Mouse (Mus musculus): ENCODE data around the gene Btn1a1. TPM values are rescaled to one million over a fixed set of nuclear protein-coding genes. Genes with fewer than 3 reads are reported as not detected.

Btn1a1 gene
- polyA plus RNA-seq, 2 experiments = 0.31 TPM; not detected in 1

- no peak for ATAC-seq (ENCODE audit: low FRiP score, low read depth)
- H3K36me3 ChIP-seq (ENCODE audit: control insufficient read depth, insufficient read depth, low read length) = no peaks in the 10 kb centered on the region
- H3K27ac ChIP-seq (replicated peaks; ENCODE audit: low read depth, low read length) = no peak overlapping the region
- 82% methylated on average over 6 of the region's 6 CpGs for WGBS
- no peaks in the 10 kb centered on the region for H3K9me3 ChIP-seq (ENCODE audit: control insufficient read depth, low read length)
- no peak overlapping the region for H3K4me2 ChIP-seq (replicated peaks; ENCODE audit: low read depth, low read length, severe bottlenecking)
- DNase-seq (ENCODE audit: low spot score) = no peak
- H3K4me1 ChIP-seq (ENCODE audit: control insufficient read depth, insufficient read depth, low read length) = no peaks in the 10 kb centered on the region
- H3K9ac ChIP-seq (ENCODE audit: low read depth, low read length, severe bottlenecking) = no peak overlapping the region
- no peak overlapping the region for H3K4me3 ChIP-seq (replicated peaks; ENCODE audit: low read length)
- TF ChIP-seq POLR2A (IDR thresholded peaks at IDR 0.05; ENCODE audit: borderline replicate concordance, extremely low read depth, insufficient read depth, insufficient read length) = no peak
- no peaks in the 10 kb centered on the region for H3K27me3 ChIP-seq (ENCODE audit: control insufficient read depth, insufficient read depth, low read length)
Observed at GRCm38 (mm10) chr13:23495526-23495925, 29.8 kb upstream of the Btn1a1 start.

- H3K27me3 ChIP-seq (ENCODE audit: control insufficient read depth, insufficient read depth, low read length) = no peaks in the 10 kb centered on the region
- TF ChIP-seq POLR2A (IDR thresholded peaks at IDR 0.05; ENCODE audit: borderline replicate concordance, extremely low read depth, insufficient read depth, insufficient read length) = no peak
- no peaks in the 10 kb centered on the region for H3K9me3 ChIP-seq (ENCODE audit: control insufficient read depth, low read length)
- 9% methylated on average over 14 of the region's 14 CpGs for WGBS
- H3K4me1 ChIP-seq (ENCODE audit: control insufficient read depth, insufficient read depth, low read length) = no peaks in the 10 kb centered on the region
- H3K4me3 ChIP-seq (replicated peaks; ENCODE audit: low read length) = 0 out of 2 replicates have a peak overlapping the region, but pooled peaks have one; percentile 14
- DNase-seq (ENCODE audit: low spot score) (no peak), ATAC-seq (ENCODE audit: low FRiP score, low read depth) (no peak)
- no peaks in the 10 kb centered on the region for H3K36me3 ChIP-seq (ENCODE audit: control insufficient read depth, insufficient read depth, low read length)
- H3K9ac ChIP-seq (ENCODE audit: low read depth, low read length, severe bottlenecking) = no peak overlapping the region
- H3K27ac ChIP-seq (replicated peaks; ENCODE audit: low read depth, low read length) = no peak overlapping the region
- H3K4me2 ChIP-seq (replicated peaks; ENCODE audit: low read depth, low read length, severe bottlenecking) = peak overlapping the region; percentile 29
Observed at GRCm38 (mm10) chr13:23491990-23492389, 26.3 kb upstream of the Btn1a1 start.

GRCm38 (mm10) chr13:23491263-23491662, 25.6 kb upstream of the Btn1a1 start:
- WGBS = 14% methylated on average over 1 of the region's 1 CpGs
- Histone ChIP-seq H3K4me1 (ENCODE audit: control insufficient read depth, insufficient read depth, low read length) (no peaks in the 10 kb centered on the region), H3K4me3 (replicated peaks; ENCODE audit: low read length) (no peak overlapping the region), H3K36me3 (ENCODE audit: control insufficient read depth, insufficient read depth, low read length) (no peaks in the 10 kb centered on the region), H3K4me2 (replicated peaks; ENCODE audit: low read depth, low read length, severe bottlenecking) (no peak overlapping the region), H3K27me3 (ENCODE audit: control insufficient read depth, insufficient read depth, low read length) (no peaks in the 10 kb centered on the region), H3K9me3 (ENCODE audit: control insufficient read depth, low read length) (no peaks in the 10 kb centered on the region), H3K27ac (replicated peaks; ENCODE audit: low read depth, low read length) (no peak overlapping the region), H3K9ac (ENCODE audit: low read depth, low read length, severe bottlenecking) (no peak overlapping the region)
- ATAC-seq (ENCODE audit: low FRiP score, low read depth) = no peak
- no peak for DNase-seq (ENCODE audit: low spot score)
- no peak for TF ChIP-seq POLR2A (IDR thresholded peaks at IDR 0.05; ENCODE audit: borderline replicate concordance, extremely low read depth, insufficient read depth, insufficient read length)

GRCm38 (mm10) chr13:23490863-23491262, 25.2 kb upstream of the Btn1a1 start:
- H3K9ac ChIP-seq (ENCODE audit: low read depth, low read length, severe bottlenecking) = no peak overlapping the region
- DNase-seq (ENCODE audit: low spot score) = no peak
- no peak overlapping the region for H3K27ac ChIP-seq (replicated peaks; ENCODE audit: low read depth, low read length)
- no peaks in the 10 kb centered on the region for H3K9me3 ChIP-seq (ENCODE audit: control insufficient read depth, low read length)
- no peak overlapping the region for H3K4me3 ChIP-seq (replicated peaks; ENCODE audit: low read length)
- 66% methylated on average over 1 of the region's 1 CpGs for WGBS
- ATAC-seq (ENCODE audit: low FRiP score, low read depth) = no peak
- no peaks in the 10 kb centered on the region for H3K4me1 ChIP-seq (ENCODE audit: control insufficient read depth, insufficient read depth, low read length)
- no peaks in the 10 kb centered on the region for H3K36me3 ChIP-seq (ENCODE audit: control insufficient read depth, insufficient read depth, low read length)
- H3K27me3 ChIP-seq (ENCODE audit: control insufficient read depth, insufficient read depth, low read length) = no peaks in the 10 kb centered on the region
- TF ChIP-seq POLR2A (IDR thresholded peaks at IDR 0.05; ENCODE audit: borderline replicate concordance, extremely low read depth, insufficient read depth, insufficient read length) = no peak
- H3K4me2 ChIP-seq (replicated peaks; ENCODE audit: low read depth, low read length, severe bottlenecking) = no peak overlapping the region

- H3K4me3 ChIP-seq (replicated peaks; ENCODE audit: low read length) = peak within 1 kb of the TSS; percentile 44
- H3K9me3 ChIP-seq (ENCODE audit: control insufficient read depth, low read length) = no peaks in the 10 kb centered on the region
- H3K27me3 ChIP-seq (ENCODE audit: control insufficient read depth, insufficient read depth, low read length) = no peaks in the 10 kb centered on the region
- 4% methylated on average over 13 of the region's 14 CpGs for WGBS
- H3K27ac ChIP-seq (replicated peaks; ENCODE audit: low read depth, low read length) = no peak within 1 kb of the TSS
- H3K9ac ChIP-seq (ENCODE audit: low read depth, low read length, severe bottlenecking) = peak within 1 kb of the TSS; percentile 43
- H3K36me3 ChIP-seq (ENCODE audit: control insufficient read depth, insufficient read depth, low read length) = no peaks in the 10 kb centered on the region
- peak within 1 kb of the TSS; percentile 66 for H3K4me2 ChIP-seq (replicated peaks; ENCODE audit: low read depth, low read length, severe bottlenecking)
- no peaks in the 10 kb centered on the region for H3K4me1 ChIP-seq (ENCODE audit: control insufficient read depth, insufficient read depth, low read length)
- DNase-seq (ENCODE audit: low spot score) (peak; percentile 93), ATAC-seq (ENCODE audit: low FRiP score, low read depth) (peak; percentile 99)
- peak; percentile 38; the same call in 1 of the 2 replicates for TF ChIP-seq POLR2A (IDR thresholded peaks at IDR 0.05; ENCODE audit: borderline replicate concordance, extremely low read depth, insufficient read depth, insufficient read length)
Observed at GRCm38 (mm10) chr13:23488400-23489322, 23.0 kb upstream of the Btn1a1 start, which contains the start of gene Btn2a2. TSS of gene Btn2a2 (minus strand) at chr13:23488857.

Data from limb, embryonic 14.5 days (tissue).